Comparison of ENCODE assay signal across 8 mouse cellular contexts in the genomic region with DNA sequence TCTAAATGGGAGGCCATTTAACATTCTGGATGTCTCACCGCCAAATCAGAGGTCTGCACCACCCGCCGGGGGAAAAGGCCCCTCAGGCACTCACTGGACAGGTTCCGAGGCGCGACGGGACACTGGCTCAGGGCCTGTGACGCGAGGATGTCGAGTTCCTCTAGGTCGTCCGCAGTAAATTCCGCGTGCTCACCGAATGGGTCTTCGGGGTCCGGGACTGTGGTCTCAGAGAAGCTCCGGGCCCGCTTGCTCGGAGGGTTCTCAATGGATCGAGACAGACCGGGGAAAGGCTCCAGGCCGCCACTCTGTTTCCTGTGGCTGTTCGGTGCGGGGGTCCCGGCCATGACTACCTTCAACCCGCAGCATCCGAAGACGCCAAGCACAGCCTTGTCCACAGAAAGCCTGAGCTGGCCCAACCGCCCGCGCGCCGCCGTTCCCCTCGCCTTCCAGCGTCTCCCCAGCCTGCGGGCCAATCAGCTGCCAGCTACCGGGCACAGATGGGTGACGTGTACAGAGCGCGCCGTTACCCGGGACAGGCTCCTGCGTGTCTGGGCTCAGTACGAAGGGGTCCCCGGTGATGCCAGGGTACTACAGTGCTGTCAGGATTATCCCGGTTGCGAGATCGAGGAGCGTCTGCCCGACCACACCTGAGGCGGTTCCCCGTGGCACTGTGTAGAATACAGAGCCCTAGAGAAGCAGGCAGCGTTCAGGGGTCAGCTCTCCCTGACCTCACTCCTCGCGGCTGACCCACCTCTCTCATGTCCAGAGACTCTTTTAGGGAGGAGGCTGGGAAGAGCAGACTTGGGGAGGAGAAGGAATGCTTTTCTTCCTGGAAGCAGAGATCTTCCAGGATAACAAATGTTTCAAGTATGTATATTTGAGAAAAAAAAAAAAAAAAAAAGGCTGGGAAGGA. TPM values are rescaled to one million over a fixed set of nuclear protein-coding genes. Genes with fewer than 3 reads are reported as not detected.
A peak's percentile ranks its signal among the peaks of the same experiment; 100 is the strongest.
DNase-seq lines count a peak whose midpoint lies in the region; ATAC-seq and TF ChIP-seq lines count a peak whose summit lies in the region.

Gene Atrip (minus strand): TSS at position 464 of the 913 bp plus-strand sequence.

- peak within 1 kb of the TSS; percentile 94 for H3K4me2 ChIP-seq in heart, embryonic 11.5 days
- H3K4me2 ChIP-seq in kidney, embryonic 16.5 days (replicated peaks; ENCODE audit: low read depth, low read length), result peak within 1 kb of the TSS; percentile 93

- no peak for TF ChIP-seq CTCF in brain, embryonic 14.5 days (IDR thresholded peaks at IDR 0.05; ENCODE audit: borderline replicate concordance, extremely low read depth, insufficient read depth, insufficient read length)

- TF ChIP-seq POLR2A in brain, embryonic 14.5 days (IDR thresholded peaks at IDR 0.05; ENCODE audit: borderline replicate concordance, extremely low read depth, insufficient read depth, insufficient read length, poor library complexity, severe bottlenecking), result no peak; the same call in 1 of the 2 replicates

- H3K27me3 ChIP-seq in heart, embryonic 11.5 days (ENCODE audit: control insufficient read depth, insufficient read depth, low read length), result no peaks in the 10 kb centered on the region
- H3K27me3 ChIP-seq in kidney, embryonic 16.5 days (ENCODE audit: insufficient read depth, low read length), result no peaks in the 10 kb centered on the region

- peaks cover 14% of the 10 kb centered on the region for H3K4me1 ChIP-seq in heart, embryonic 11.5 days (ENCODE audit: control insufficient read depth, insufficient read depth, low read length)
- peaks cover 19% of the 10 kb centered on the region for H3K4me1 ChIP-seq in kidney, embryonic 16.5 days (ENCODE audit: insufficient read depth, low read length)

- no peaks in the 10 kb centered on the region for H3K9me3 ChIP-seq in heart, embryonic 11.5 days (replicated peaks; ENCODE audit: control insufficient read depth, low read length)
- no peaks in the 10 kb centered on the region for H3K9me3 ChIP-seq in kidney, embryonic 16.5 days (ENCODE audit: low read length)

- H3K9ac ChIP-seq in heart, embryonic 11.5 days (ENCODE audit: low read depth, low read length), result peak within 1 kb of the TSS; percentile 78
- peak within 1 kb of the TSS; percentile 92 for H3K9ac ChIP-seq in kidney, embryonic 16.5 days (replicated peaks; ENCODE audit: low read length)

- 0 out of 2 replicates have a peak within 1 kb of the TSS, but pooled peaks have one; percentile 68 for H3K27ac ChIP-seq in heart, embryonic 11.5 days (ENCODE audit: low read depth, low read length)
- H3K27ac ChIP-seq in kidney, embryonic 16.5 days (ENCODE audit: low read length), result peak within 1 kb of the TSS; percentile 69

- under 1% methylated on average over 57 of the region's 57 CpGs for WGBS in heart, embryonic 11.5 days (ENCODE audit: insufficient replicate concordance)
- under 1% methylated on average over 57 of the region's 57 CpGs for WGBS in kidney, embryonic 16.5 days

- peaks cover 14% of the 10 kb centered on the region; the same call in 1 of the 2 replicates for H3K36me3 ChIP-seq in heart, embryonic 11.5 days (ENCODE audit: control insufficient read depth, insufficient read depth, low read length)
- peaks cover 18% of the 10 kb centered on the region for H3K36me3 ChIP-seq in kidney, embryonic 16.5 days (ENCODE audit: insufficient read depth, low read length)

- peak; percentile 90 for DNase-seq in CD4-positive helper T cell, adult 2 months (ENCODE audit: low read depth, low spot score)
- peak; percentile 98 for DNase-seq in brain, embryonic 14.5 days (ENCODE audit: low read depth)
- peak; percentile 92 for DNase-seq in liver
- peak; percentile 61 to 77 for DNase-seq in monocyte, adult 2 months (ENCODE audit: low read depth in 1 of 2, low spot score in 2 of 2)
- DNase-seq in spleen, postnatal 14 days (ENCODE audit: low spot score in 2 of 2), result peak; percentile 80 to 88

- ATAC-seq in erythroblast, adult 5-6 weeks (replicated peaks; ENCODE audit: low FRiP score, poor library complexity, severe bottlenecking), result peak; percentile 99
- peak; percentile 96 for ATAC-seq in heart, embryonic 11.5 days (replicated peaks; ENCODE audit: insufficient number of reproducible peaks, low FRiP score, low TSS enrichment)
- peak; percentile 99 for ATAC-seq in kidney, embryonic 16.5 days (ENCODE audit: low FRiP score, low TSS enrichment)

- H3K4me3 ChIP-seq in heart, embryonic 11.5 days (ENCODE audit: low read depth, low read length), result peak within 1 kb of the TSS; percentile 63
- H3K4me3 ChIP-seq in kidney, embryonic 16.5 days (ENCODE audit: low read length), result peak within 1 kb of the TSS; percentile 91

RNA-seq across cellular contexts. Expression of gene Atrip, which starts in this region (rescaled TPM):
- 41.6 and 43.6 TPM in 2 replicates for polyA plus RNA-seq in brain, embryonic 14.5 days (2012; rRNA removed)
- 4.2 TPM in 1 of 2 replicates, not detected in the other for total RNA-seq in erythroblast, adult 5-6 weeks (2015; ENCODE audit: low replicate concordance)
- total RNA-seq in erythroblast, adult 5-6 weeks (2017; ENCODE audit: low replicate concordance), result 4.8 and 10.6 TPM in 2 replicates
- polyA plus RNA-seq in heart, embryonic 11.5 days (2014; fragmentation: Nextera tagmentation; extraction: Ambion mirVana), result 18.0 and 18.6 TPM in 2 replicates
- polyA plus RNA-seq in kidney, embryonic 16.5 days (2015; fragmentation: Nextera tagmentation; extraction: Ambion mirVana), result 26.7 and 30.7 TPM in 2 replicates

Comparison
In these comparisons a context has a peak if more than half of its experiments do, and no peak if none do; other contexts are left out.
1. Peak in every context shown above with its lines: DNase-seq, ATAC-seq, H3K4me3 ChIP-seq and H3K27ac ChIP-seq.